Mouse (Mus musculus) thymus, postnatal 10 days (tissue): ENCODE measurements around the gene Cox5b.
A peak's percentile ranks its signal among the peaks of the same experiment; 100 is the strongest.

Experiments
- DNase-seq, 2 experiments: peaks; one replicate each; pipeline ENCODE4 v3.0.0; 2021; ENCODE audit warnings: low spot score in 2 of 2

The Cox5b gene

DNA sequence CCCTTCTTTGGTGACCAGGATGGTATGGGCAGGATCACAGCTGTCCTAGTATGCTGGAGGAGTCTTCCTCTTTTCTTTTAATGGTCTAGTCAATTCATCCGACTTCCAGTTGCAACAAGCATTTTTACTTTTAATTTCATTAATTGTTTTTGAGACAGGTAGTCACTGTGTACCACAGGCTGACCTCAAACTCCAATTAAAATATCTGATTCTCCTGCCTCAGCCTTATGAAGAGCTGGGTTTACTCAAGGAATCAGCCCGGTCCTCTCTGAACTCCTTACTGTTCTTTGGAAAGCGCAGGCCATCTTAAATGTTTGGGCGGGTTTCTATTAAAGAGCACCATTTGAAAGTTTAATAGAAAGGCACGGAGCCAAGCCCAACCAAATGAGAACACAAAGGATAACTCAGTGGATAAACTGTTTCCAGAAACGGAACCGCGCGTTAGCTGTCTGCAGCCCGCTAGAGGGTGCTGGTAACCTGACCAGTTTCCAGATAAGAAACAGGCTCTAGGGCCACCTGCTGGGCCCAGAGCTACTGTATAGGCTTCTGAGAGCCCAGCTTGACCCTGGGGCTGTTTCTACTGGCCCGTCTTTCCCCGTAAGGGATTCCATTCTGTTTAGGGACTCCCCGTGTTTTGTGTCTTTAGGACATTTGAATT, 7.3 kb upstream of the Cox5b start:
- DNase-seq = peak; percentile 40 to 72

DNA sequence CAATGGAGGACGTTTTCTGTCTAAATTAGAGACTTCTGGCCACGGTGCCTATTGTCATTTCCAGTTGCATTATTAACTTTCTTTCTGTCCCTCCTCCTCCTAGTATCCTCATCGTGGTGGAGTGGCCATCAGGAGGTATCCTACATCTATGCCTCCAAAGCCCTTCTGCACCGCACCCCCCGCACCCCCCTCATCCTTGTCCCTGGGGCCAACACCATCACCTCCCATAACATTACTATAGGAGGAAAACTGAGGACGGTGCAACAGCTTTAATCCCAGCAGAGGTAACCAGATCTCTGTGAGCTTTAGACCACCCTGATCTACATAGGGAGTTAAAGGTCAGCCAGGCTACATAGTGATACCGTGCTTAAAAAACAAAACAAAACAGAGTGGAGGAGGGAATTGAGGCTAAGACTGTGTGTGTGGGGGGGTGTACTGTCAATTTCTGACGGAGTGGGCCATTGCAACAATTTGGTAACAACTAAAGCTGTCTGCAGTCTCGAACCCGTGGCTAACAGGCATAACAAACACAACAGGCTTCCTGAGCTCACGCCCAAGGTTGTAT, 496 bp upstream of the Cox5b start:
- DNase-seq = no peak

DNA sequence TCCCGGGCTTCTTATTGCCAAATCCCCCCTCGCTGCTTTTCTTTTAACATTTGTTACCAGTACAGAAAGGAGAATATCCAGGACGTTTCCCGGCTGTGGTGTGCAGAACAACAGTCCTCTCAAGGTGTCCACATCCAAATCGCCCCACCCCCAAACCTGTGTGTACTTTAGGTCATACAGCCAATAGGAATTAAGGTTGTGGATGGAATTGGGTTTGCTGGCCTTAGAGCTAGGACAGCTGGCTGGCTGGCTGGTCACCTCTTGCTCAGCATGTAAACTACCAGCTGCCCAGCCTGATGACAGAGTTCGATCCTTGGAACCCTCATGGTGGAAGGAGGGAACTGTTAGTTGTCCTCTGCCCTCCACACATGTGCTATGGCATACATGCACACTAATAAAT, 3.6 kb downstream of the Cox5b start:
- DNase-seq = no peak

DNA sequence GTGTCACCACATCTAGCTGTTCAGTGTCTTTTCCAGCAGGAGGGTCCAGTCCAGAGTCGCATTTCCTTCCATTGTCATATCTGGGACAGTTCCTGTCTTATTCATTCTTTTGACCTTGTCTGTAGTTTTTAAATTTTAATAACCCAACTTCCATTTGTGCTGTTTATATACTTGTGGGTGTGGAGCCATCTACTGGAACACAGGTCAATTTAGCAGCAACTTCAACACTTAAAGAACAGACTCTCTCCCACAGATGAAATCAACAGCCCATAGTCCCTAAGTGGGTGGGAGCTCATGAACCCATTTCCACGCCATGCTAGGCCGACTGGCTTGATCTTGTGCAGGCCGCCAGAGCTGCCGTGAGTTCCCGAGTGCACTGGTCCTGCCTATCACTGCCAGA, 5.2 kb downstream of the Cox5b start:
- DNase-seq = no peak

DNA sequence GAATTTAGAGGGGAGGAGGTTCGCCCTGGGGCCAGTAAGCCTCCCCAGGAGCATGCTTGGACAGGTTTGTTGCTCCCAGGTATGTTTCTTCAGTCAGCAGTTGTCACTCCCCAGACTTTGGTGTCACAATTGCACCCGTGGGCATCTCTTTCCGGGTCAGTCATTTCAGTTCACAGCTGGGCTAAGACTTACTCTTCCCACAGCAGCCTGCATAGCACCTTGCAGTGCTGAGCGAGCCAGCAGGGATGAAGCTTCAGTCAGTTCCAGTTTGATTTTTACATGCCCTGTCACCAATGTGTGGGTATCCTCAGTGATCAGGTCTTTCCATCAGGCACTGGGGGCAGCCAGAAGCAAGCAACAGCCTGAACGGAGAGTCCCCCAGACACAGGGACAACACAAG, 5.8 kb downstream of the Cox5b start:
- DNase-seq = no peak

DNA sequence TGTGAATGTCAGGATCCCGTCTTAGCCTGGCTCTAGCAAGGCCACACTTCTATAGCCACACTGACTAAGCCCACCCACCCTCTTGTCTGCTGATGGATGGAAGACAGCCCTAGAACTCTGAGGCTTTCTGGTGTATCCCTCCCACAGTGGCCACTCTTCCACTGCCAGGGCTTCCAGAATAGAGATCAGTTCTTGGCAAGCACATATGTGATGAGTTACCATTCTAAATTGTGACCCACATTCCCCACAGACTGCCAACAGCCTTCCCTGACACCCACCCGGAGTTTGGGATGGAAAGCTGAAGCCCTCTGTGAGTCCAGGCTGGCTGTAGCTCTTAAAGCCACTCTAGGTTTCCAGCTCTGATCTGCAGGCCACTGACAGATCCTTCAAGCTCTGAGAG, 15.9 kb downstream of the Cox5b start:
- DNase-seq = no peak

DNA sequence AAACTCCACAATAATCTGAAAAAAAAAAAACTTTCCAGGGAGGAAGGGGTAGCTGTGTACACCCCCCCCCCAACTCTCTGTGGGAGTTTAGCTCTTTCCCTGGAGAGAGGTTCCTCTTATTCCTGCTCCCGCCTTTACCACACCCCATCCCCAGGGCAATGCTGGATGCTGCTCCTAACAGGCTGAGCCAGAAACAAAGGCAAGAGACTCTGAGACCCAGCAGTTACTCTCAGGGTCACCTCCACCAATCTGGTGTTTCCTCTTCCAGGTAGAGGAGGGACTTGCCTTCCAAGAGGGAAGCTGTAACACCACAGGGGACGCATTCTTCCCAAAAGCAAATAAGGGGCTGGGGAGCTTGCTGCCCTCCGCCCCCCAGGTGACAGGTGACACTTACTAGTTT, 16.5 kb downstream of the Cox5b start:
- DNase-seq = no peak

DNA sequence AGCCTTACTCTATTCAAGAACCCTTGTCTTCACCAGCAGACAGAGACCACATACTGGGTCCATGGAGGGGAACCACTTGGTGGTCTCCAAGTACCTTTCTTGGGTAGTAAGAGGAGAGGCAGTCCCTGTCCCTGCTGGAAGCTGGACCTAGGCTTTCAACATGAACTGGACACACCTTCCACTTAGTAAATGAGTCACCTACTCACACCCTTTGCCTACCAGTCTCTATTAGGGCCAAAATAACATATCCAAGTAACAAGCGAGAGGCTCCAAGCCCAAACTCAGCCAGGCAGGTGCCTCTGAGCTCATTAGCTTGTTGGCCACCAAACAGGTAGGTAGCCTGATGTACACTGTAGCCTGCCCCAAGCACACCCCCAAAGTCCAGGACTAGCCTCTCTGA, 17.4 kb downstream of the Cox5b start:
- DNase-seq = no peak

DNA sequence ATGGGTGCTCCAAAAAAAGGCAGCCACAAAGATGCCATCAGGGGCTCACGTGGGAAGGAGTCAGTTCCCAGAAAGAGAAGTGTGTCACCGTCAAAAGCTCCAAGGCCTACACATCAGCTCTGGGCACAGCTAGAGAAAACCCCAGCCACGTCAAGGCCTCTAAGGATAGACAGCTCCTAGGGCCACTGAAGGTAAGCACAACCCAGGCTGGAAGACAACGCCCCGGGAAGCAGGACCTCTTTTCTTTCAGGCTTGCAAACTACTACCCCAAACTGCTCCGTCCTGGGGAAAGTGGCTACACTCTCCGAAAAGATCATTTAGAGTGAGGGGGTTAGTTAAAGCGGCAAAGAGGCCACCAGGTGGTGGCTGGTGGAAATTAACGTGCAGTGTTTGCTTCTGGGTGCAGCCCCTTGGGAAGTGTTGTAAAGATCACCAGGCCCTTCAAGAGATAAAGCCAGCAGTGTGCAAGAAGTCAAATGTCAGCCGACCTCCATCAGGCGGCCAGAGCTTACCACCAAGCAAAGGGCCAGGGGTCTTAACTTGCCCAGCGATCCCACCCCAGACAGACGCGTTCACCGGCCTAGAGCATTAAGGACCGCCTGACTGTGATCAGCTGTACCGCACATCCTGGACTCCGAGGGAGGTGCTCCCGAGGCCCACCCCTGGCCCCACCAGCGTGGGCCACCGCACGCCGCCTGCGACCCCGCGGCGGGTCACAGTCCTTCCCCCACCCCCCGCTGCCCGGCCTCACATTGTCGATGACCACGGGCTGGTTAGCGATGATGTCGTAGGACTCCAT, 18.0 kb downstream of the Cox5b start:
- peak; percentile 44 to 51 for DNase-seq

DNA sequence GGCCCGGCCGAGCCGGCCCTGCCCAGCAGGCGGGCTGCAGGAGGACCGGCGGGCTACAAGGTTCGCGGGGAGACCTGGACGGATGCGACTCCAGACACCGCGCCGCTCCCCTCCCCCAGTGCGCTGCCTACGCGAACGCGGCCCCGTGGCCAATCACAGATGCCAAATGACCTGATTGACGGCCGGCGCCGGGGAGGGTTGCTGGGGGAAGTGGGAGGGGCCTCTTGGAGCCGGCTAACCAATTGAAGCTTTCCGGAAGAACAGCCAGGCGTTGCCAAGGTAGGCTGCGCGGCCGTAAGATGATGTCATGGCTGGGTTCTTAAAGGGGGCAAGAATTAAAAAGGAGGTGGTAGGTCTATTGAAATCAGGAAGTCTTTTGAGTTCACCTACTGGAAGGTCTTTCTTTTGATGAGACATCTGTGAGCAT, 18.6 kb downstream of the Cox5b start, which contains the start of gene 4933424G06Rik:
Gene 4933424G06Rik, plus strand, starts transcription at position 296 of the 427 bp plus-strand sequence.
- DNase-seq = peak; percentile 98 to 99

DNA sequence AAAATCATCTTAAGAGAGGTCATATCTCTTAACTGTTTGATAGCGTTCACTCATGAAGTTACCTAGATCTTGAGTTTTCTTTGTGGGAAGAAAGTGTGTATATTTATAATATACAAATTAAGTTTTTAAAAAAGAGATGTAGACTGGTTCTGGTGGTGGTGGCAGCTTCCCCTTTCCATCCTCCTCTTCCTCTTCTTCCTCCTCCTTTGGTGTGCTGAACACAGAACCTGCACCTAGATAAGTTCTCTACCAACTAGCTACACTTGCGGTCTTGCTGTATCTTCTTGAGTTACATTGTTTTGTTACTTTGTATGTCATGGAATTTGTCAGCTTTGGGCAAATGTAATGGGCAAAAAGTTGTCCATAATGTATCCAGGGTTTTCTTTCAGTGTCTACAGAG, 19.9 kb downstream of the Cox5b start:
- no peak for DNase-seq

DNA sequence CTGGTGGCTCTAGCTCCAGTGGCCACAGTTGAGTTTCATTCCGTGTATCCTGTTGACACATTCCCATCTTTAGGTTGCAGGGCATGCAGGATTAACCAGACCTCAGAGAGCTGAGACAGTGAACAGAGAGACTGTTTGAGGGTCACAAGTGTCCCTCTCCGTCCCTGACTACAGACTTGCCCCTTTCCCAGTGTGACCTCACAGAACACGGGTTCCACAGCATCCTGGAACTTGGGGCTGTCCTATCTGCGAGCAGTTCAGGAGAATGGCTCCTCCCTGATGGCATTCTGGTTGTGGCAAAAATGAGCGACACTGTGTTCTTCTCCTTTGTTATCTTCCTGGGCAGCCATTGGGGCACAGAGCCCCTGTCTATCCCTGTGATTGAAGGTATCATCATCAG, 23.1 kb downstream of the Cox5b start, which contains the start of gene Actr1b:
Gene Actr1b, minus strand, starts transcription at position 112 of the 400 bp plus-strand sequence.
- DNase-seq = no peak

DNA sequence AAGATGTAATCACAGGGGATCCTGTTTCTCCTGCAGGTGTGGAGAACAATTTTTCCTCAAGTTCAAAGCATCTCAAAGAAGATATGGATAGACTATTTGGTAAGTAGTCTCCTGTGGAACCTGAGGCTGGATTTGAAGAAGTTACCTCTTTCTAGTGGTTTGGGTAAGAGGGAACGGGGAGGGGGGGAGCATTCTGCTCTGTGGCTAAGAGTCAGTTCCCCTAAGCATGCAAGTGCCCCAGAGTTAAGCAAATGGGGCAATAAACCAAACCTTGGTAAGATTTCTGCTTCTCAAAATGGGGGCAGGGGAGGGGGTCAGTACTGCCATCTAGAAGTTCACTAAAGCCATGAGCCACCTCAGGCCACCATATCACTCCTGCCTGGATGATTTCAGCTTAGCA, 27.5 kb downstream of the Cox5b start:
- no peak for DNase-seq

DNA sequence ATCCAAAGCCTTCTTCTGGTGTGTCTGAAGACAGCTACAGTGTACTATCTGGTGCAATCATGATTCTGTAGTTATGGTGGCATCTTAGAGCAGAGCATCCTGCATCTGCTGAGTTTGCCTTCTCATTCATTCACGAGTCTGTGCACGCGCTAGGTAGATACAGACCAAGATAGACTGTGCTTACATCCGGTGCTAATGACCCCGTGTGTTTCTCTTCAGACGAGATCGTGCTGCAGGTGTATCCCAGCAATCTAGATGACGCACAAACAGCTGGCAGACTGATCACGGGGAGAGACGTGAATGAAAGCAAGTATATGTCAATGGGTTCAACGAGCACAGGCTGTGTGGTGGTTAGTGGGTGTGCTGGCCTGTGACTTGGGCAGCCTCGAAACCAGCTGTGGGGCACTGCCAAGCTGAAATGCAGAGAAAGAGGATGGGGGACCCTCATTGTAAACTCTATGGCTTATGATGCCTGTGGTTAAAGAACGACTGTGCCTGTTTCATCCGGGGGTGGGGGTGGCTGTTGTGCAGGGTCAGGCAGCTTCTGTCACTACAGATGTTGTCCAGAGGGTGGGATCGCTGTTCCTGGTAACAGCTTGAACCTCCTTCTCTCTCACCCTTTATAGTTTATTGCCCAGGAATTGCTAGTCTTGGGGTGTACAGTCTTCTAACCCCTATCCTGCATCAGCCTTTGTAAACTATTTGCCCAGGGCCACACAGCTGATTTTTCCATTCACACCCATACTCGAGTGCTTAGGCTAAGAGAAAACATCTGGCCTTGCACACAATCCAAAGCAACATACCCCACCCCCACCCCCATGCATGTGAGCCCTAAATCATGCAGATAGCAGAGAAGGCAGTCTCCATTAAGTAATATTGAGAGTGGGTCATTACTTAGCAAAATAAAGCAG, 32.2 kb downstream of the Cox5b start:
- peak in 1 of 2 experiments; percentile 18 for DNase-seq

DNA sequence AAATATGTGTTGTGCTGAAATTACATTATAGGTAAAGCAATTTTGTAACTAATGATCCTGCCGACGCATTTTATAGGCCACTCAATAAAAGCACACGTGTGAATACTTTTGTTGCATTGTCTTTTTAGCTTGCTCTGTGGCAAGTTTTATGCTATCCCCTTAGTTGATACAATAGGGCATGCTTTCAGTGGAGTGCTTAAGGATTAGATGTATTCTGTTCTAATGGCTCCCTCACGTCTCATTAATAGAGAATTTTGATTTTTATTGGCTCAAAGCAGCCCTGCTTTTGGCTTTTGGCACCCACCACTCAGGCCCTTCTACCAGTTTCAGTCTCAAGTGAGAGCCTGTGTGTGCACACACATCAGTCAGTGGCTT, 32.8 kb downstream of the Cox5b start:
- DNase-seq = no peak

DNA sequence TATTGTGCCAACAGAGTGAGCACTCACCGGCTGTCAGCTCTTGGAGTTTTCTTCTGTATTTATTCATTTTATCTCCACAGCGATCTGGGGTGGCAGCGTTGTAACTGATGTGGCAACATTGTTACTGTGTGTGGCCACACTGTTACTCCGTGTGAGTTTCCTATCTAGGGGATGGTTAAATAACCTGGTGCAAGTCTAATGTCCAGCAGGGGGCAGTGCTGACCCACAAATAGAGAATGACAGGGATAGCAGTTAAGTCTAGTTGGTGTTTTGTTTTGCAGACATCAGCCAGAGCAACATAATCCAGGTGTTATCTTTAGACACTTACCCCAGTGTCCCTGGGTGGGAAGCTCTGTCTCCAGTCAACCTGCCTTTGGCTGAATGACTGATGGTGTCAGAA, 46.1 kb downstream of the Cox5b start:
- DNase-seq = peak; percentile 72 to 88

DNA sequence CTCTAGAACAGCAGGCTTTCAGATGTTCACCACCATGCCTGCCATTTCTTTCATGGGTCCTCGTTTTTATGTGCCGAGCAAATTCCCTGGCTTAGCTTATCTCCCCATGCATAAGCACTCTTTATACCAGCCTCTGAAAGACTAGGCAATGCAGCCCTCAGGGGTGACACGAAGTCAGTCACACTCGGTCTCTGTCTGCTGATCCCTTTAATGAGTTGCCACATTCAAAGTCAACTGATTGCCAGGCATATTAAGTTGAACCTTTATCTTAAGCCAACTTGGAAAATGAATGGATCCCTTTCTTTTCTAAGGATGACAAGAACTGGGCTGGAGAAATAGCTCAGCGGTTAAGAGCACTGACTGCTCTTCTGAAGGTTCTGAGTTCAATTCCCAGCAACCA, 48.0 kb downstream of the Cox5b start:
- no peak for DNase-seq

DNA sequence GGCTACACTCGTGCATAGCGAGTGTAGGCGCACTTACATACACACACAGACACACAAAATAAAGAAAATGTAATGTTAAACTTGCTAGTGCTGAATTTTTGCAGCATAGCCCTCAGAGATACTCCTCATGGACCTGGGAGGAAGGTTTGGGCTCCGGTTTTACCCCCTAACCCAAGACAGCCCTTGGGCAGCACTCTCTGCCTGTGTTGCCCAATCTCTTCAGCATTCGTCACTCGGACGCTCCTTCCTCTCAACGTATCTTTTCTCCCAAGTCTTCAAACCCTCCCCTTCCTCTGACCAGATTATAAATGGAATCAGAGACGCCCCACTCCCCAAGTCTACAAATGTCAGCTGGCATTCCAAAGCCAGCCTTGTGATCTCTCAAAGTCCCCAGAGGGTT, 51.8 kb downstream of the Cox5b start:
- no peak for DNase-seq
